Mouse (Mus musculus) heart, adult 9 months (tissue): ENCODE measurements around the gene Tspan18.

Source experiments
- DNase-seq, 2 experiments: peaks; one replicate each; pipeline ENCODE4 v3.0.0; 2022; ENCODE audit warnings: low spot score in 2 of 2

Gene Tspan18

DNA sequence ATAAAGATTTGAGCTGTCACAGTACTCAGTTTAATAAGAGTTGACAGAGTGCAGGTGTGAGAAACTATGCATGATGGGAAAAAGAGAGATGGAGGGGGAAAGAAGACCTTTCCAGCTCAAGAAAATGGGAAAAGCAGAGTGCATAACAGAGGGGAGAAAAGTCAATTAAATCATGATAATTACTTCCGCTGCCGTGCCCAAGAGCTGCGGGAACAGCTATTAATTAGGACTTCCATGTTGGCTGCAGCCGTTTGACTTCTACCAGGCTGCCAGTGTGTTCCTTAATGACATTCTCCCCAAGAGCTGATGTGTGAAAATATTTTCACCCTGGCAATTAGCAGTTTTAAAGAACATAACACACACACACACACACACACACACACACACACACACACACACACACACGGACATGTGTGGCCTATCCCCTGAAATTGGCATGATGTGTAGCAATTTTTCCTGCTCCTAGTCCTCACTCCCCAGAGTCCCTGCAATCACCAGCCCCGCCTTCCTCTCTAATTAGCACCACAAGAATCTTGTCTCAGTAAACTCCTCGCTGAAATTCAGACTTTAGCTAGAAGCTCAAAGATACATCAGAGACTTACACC, 67.6 kb downstream of the Tspan18 start:
- DNase-seq, result no peak

DNA sequence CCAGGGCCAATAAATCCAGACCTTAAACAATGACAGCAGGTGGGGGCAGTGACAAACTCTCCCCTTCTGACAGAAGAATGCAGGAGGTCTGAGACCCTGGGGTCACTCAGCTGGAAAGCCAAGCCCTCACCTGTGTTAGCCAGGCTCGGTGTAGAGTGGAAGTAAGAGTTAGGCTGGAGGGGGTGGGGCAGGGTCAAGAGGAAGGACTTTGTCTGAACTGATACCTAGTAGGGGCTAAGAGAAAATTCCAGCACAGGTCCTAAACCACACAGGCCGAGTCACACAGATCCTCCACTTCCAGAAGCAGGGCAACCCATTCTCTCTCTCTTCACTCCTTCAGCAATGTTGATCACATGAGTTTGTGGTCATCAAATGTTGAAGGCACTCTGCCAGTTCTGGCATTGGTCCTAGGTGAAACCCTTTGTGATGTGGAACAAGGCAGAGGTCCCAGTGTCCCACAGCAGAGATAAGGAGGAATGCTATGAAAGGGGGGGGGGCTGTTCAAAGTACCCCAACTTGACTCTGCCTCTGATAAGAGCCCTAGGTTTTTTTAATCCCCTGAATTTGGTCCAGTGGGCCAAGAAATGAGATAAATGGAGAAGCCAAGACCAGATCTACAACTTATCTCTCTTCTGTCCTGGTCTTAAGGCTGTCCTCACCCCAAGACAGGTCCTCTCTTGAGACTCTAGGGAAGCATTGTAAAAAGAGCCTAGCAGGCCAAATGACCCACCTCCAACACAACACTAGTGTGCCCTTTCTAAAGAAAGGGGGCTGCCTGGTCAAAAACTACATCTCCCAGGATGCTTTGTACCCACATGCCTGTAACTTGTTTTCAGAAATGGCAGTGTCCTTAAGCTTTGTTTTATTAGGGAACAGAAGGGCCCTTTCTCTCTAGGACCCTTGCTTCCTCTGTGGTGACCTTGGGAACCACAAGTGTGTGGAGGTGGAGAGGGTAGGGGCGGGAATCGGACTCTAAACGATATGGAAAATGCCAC, 71.7 kb downstream of the Tspan18 start:
- DNase-seq, result peak in 1 of 2 experiments; percentile 57

DNA sequence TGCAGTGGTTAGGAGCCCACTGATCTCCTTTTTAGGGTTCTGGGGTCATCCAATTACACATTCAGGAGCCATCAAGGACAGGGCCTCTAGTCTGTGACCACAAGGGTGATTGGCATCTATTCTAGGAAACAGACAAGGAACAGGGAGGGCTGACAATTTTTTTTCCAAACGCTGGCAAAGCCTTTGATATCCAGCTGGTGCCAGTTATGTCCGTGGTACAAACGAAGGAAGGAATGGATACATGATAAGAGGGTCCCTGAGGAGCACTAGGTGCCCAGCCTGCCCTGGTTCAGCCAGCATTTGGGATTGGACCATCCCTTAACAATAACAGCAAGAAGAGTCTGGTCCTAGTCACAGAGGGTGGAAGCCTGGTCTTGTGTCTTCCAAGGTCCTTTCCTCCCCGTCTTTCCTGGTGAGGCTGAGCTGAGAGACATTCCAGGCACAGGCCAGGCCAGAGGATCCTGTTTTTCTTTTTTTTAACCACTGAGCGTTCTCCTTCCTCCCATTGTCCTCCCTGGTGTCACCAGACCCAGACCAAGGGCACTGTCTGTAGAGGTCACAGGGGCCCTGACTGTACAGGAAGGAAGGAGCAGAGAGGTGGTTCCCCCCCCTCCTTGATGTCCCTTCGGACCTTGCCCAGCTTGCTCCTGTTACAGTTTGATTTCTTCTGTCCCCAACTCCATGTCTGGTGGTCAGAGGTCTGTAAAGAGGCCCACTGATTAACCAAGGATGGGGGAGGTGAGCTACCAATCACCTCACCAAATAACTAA, 72.6 kb downstream of the Tspan18 start:
- peak; percentile 48 to 63 for DNase-seq

DNA sequence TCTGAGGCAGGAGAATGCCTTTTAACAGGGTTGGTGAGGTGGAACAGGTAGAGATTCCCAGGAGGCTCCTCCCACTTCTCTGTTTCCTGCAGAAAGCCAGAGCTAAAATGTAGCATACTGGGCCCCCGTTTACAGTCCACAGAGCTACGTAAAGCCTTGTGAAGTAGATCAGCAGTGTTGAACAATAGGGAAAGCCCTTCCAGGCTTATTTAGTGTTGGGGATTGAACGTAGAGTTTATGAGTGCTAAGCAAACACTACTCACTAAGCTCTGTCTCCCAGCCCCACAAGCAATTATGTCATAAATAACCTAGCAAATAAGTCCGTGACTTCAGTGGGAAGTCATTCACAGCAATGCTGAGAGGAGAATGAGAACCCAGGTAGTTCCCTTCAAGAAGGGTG, 76.7 kb downstream of the Tspan18 start:
- DNase-seq, result no peak

DNA sequence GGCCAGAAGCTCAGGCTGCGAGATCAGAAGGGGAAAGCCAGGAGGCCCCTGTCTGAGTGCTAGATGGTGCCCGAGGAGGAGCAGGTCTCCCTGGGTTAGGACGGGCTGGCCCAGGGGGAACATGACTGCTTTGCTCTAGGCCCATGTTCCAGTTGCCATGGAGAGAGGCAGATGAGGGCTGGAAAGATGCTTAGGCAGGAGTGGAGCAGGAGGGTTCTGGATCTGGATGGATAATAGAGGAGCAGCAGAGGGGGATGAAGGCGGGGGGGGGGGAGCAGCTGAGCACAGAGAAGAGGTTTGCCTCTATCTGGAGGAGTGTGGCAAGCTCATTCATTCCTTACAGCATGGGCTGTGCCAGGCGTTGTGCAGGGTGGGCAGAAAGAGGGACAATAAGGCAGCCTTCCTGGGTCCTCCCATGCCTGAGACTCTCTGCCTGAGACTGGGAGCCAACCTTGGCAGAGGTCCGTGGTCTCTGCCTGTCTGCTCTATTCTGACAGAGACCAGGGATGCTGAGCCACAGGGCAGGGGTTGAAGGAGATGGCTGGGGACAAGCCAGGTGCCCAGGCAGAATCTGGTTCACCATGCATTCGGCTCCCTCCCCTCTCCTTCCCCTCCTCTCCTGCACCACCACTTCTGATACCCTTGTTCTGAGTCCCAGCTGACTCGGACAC, 77.4 kb downstream of the Tspan18 start:
- DNase-seq, result no peak

DNA sequence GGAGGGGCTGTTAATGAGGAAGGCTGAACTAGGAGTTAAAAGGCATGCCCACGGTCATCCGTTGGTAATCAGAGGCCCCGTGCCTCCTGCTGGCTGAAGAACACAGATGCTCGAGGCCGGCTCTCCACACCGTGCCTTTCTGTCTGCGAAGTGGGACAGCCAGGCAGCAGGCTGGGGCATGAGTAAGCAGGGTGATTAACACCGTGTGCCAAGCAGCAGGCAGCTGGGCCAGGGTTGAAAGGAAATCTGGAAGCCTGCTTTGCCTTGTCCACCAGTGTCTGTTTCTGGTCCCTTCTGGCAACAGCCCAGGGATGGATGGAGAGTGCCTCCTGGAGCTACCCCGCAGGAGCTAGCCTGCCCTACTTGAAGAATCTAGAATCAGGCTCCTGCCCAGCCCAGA, 81.9 kb downstream of the Tspan18 start:
- no peak for DNase-seq

DNA sequence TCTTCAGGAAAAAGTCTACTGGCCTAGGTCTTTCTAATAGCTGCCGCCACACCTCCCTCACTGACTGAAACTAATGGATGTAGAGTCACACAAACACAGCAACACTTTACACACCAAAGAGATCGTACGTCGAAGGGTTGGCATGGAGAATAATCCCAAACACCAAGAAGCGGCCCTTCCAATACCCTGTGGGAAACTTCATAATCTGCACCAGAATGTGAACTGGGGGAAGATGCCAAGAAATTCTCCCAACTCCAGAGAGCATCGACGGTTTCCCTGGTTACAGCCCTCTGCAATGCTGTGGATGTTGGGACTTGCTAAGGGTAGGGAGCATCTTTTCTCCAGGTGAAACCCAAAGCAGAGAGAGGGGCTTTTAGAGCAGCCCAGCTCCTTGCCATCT, 83.7 kb downstream of the Tspan18 start:
- no peak for DNase-seq

DNA sequence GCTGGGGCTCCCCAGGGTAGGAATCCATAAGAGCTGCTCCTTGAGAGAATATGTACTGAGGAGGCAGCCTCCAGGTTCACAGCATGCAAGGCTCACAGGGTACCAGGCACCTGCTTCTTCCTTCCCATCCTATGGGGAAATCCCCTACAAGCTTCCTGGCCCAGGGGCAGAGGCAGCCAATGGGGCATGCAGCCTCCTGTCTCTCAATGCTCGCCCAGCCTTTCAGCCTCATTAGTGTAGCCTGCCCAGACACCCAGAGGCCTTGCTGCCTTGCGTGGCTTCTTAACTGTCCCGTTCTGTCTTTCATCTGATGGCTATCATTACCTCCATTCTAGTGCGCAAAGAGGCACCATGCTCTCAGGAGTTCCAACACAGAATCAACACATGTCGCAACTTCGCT, 85.2 kb downstream of the Tspan18 start:
- no peak for DNase-seq

DNA sequence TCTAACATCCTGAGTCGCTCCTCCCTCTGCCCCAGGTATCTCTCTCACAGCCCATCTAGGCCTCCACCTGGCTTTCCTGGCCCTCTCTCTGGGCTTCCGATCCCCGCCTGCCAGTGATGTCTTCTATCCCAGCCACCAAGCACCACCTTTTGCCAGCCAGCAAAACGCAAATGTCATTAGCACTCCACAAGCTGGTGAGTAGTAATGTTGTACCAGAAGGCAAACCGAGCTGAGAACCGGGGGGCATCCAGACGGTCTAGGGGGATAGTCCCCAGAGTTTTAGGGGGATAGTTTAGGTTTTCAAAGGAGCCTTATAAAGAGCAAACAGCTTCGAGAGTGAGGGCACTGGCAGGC, 90.2 kb downstream of the Tspan18 start:
- no peak for DNase-seq

DNA sequence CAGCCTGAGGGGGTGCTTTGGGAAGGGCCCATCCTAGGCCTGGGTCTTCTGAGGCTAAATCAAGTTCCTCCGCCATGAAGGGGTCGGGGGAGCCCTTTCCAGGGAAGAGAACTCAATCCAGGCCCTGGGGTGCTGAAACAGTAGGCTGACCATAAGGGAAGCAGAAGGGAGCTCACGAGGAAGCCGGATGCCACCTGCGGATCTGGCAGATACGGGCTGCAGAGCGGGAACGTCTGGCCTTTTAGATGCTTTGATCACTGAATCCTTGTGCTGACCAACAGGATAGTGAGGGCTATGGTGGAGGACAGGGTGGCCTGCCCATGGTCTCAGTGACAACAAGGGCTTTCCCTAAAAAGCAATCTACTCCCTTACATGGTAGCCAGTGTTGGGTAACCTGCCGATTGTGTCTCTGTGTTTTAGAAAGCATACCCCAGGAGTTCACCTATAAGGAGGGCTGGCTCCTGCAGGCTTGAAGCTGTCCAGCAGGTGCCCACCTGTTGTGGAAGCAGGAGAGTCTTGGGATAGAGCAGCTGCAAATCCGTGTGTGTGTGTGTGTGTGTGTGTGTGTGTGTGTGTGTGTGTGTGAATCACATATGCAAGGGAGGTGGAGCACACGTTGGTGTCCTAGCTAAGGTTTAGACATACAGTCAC, 90.7 kb downstream of the Tspan18 start:
- DNase-seq, result no peak

DNA sequence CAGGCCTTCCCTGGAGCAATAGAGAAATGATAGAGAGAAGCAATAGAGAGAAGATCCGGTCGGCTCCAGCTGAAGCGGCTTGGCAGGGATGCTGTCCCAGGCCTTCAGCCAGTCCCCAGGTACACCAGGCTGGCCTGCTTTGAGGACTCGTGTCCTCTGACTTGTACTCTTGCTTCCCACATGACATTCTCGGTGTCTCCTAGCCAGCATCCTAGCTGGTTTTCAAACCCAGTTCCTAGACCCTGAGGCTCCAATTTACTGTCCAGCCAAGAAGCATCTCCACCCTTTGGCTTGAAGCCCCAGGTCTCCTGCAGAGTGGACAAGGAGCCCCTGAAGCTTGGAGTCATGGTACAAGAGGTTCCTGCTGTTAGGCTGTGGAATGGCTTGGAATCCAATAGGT, 92.1 kb downstream of the Tspan18 start:
- DNase-seq, result no peak

DNA sequence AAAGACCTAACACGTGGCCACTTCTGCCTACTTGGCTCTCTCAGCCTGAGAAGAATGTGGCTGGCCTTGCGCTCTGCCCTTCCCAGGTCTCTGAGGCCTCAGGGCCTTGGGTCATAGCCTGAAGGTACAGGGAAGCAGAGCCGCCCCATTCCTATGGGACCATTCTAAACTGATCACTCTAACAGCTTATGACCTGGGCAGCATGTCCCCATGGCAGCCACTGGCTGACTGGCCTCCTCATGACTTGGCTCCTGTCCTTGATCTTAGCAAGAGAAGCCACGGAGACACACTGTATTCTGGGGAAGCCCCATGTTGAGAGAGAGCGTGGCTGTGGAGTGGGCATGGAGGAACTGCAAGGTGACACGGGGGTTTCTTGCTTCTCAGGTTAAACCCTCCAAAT, 95.4 kb downstream of the Tspan18 start:
- DNase-seq, result no peak

DNA sequence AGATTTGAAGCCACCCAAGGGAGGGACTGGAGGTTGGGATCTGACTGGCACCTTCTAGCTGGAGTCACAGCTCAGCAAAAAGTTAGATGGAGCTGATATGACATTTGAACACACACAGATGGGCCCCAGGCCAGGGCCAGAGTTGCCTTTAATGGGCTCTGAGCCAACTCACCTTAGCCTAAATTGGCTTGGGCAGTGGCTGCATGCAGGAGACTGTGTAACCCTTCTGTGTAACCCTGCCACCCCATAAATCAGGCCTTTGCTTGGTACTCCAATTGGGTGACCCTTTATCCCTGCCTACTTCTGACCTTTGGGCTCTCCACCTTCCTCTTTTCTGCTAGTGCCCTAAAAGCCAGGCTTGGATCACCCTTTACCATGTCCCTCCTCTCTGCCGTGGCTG, 97.2 kb downstream of the Tspan18 start:
- DNase-seq, result no peak

DNA sequence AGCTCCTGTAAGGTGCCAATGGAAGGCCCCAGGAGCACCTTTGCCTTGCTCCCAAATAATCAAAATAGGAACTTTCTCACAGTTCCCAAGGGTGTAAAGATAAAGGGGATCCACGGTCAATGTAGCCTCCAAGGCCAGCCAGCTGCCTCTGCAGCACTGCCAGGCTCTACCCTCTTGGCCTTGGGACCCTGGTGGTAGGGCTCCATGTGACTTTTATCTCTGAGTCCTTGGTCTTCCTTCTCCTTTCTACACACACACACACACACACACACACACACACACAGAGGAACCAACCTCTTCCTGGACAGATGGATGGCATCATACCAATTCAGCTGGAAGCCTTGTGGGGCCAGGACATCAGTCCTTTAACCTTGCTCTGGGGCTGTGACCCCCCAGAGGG, 102.2 kb downstream of the Tspan18 start:
- DNase-seq, result no peak

DNA sequence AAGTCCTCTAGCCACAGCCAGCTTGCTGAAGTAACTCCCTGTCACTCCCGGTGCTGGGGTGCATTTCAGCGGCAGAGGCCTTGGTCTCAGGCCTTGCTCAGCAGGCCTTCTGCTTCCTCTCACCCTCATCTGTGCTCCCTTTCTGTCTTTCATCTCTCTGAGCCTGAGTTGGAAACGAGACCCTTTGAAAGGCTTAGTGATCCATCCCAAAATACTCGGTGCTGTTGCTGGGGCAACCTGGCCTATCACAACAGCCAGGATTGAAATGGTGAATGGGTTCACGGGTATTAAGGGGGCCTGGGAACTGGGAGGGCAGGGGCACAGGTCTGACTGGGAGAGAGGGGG, 105.9 kb downstream of the Tspan18 start:
- DNase-seq, result no peak

DNA sequence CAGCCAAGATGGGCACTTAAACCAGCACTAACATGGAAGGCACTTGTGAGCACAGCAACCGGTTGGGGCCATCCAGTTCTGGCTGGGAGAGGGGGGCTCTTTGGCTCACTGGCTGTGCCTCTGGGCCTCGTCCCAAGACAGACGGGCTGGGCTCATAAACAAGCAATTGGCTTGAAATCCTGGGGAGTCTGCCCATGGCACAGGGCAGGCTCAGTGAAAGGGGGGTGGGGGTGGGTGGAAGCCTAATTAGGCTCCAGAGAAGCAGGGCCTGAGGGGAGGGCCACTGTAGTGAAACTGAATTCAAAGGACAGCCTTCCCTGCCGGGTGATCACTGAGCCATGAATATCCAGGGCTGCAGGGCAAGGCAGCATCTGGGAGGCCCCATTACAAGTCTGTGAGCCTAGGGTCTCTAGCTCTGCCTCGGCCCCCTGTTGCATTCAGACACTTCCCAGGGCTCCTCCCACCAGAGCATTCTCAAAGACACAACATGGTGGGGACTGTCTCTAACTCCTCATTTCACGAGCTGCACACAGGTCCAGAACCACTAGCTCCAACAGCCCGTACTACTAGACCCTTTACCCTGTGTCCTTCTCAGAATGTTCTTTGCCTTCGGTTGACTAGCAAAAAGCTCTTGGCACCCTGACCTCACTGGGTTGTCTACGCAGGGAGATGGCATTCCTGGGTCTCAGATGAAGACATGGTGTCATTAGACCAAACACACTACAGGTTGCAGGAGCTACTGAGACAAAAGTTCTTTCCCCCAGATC, 106.4 kb downstream of the Tspan18 start:
- no peak for DNase-seq

DNA sequence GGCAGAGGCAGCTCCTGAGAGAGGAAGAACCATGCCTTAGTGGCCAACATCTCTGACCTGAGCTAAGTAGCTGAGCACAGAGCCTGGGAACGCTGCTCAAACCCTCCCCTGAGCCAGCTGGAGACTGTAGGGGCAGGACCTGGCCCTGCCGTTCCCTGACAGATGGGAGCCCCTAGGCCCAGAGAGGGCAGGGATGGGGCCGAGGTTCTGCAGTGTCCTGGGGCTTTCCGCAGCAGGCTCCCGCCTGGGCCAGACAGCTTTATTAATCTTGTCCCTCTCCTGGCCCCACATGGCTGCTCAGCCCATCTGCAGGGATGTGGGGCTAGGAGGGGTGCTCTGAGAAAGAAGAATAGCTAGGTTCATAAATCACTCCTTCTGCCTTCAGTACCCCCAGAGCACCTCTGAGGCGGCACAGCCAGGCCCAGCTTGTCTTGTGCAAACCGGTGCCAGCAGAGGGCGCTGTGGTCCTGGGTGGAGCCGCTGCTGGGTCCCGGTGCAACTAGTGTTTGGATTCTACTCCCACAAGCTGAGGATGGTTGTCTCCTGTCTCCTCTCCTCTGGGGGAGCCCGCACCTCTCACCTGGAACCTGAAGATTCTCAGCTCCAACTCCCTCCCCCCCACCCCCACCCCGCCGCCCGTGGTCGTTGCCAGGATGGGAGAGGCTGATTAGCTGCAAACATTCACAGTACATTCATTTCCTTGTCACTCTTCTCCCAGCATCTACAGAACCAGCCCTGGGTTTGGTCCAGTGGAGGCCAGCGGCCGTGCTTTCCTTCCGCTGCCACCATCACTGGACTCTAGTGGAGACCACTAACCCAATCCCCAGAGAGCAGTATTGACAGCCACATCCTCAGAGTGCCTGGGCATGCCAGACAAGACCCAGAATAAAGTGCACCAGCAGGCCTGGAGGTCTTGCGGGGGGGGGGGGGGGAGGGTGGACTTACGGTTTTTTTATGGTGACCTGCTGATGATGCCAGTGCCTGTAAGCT, 107.4 kb downstream of the Tspan18 start:
- DNase-seq, result peak; percentile 65 to 81

DNA sequence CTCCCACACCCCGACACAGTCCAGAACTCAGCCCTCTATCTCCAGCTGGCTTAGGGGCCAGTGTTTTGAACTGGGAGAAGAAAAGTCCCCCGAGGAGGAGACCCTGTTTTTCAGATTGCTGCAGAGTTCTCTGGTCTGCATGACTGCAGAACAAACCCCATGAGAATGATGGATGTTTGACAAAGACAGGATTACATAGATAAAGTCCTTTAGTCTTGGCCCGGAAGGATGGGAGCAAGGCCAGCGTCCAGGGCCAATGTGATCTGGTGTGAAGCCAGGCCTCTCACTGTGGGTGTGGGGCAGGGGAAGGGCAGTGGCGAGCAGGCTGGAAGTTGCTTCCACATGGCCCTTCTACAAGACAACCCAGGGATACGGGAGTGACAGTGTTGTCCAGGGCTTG, 110.8 kb downstream of the Tspan18 start:
- peak; percentile 30 to 38 for DNase-seq

DNA sequence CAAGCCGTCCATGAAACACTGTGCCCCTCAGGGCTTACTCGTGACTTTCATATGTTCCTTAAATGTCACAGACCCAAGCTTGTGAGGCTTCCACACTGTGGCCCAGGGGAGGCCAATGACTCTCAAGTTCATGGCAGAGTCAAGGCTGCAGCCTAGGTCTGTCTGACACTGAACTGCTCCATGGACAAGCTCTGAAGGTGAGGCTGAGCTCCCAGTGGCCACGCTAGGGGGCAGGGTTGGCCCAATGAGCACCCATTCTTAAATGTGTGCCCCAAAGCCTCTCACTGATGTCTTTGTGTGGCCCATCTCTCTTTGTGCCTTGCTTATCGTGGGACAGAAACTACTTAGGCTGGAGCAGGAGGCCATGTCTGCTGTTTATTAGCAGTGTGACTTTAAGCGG, 113.9 kb downstream of the Tspan18 start:
- DNase-seq, result no peak

DNA sequence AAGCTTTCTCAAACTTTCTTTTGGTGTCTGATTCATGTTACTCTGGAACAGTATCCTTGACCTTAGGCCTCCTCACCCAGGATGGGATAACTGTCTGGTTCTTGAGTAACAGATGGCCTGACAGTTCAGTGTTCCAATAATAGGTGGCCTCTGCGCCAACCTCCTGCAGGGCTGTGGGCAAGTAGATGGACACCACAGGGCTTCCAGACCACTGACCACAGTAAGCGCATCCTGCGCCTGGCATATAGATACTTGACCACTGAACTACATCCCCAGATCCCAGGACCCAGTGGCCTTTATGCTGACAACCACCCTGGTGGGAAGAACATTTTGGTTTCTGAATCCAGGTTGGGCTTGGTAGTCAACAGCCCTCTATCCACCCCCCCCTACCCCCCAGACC, 114.7 kb downstream of the Tspan18 start:
- no peak for DNase-seq
